Mouse (Mus musculus): ENCODE data around the gene AW011738. TPM values are rescaled to one million over a fixed set of nuclear protein-coding genes. Genes with fewer than 3 reads are reported as not detected.

Gene AW011738
- total RNA-seq (2017) = 2.6 to 12.3 TPM (median 3.3 TPM) in 3 replicates

DNA sequence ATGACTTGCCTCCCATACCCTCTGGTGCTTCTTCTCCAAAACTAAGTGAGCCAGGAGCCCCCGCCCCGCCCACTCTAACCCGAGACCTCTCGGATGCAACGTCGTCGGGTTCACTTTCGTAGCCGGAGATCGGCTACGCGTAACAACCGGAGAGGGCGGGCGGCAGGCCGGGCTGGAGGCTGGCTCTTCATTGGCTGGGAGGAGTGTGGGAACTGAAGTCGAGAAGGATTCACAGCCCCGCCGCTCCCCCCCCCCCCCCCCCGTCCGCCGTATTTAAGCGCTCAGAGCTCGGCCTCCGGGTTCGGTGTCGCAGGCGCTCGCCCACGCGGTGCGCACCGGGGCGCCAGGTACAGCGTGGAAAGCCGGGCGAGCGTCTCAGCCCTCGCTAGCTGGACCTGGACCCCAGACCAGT, at the start of gene AW011738:
Gene AW011738, plus strand, starts transcription at position 304 of the 412 bp plus-strand sequence.
- ATAC-seq (replicated peaks; ENCODE audit: insufficient number of reproducible peaks, low FRiP score, low TSS enrichment, poor library complexity, severe bottlenecking) = peak; percentile 65

DNA sequence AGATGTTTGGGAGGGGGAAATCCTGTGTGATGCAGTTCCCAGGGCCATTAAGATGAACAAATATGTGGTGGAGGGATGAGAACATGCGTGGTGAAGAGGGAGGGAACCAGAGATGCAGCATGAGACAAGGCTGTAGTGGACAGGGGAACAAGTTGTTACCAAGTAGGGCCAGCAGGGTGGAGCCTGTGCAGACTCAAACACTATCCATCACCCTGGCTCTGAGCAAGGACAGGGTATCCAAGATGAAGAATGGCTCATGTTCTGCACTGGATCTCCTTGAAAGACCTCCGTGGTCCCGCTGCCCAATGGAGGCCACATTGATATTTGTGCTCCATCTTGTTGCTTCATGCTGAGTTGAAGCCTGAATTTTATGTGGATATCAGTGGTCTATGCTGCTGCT, 48.3 kb upstream of the AW011738 start:
- ATAC-seq (replicated peaks; ENCODE audit: insufficient number of reproducible peaks, low FRiP score, low TSS enrichment, poor library complexity, severe bottlenecking) = no peak

DNA sequence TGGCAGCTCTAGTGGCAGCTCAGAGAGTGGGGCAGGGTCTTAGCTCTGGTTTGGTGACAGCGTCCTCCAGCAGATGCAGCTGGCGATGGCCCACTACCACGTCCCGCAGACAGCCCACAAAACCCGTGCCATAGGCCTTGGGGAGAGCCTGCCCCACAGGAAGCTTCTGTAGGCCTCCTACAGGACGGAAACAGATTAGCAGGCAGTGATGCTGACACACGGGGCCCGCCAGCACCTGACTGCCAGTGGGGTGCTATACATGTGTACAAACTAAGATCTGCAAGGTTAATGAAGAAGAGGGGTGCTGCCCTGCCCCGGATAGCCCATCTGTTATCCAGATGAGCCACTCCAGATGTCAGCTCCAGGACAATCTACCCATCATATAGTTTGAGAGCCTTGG, 36.6 kb upstream of the AW011738 start:
- no peak for ATAC-seq (replicated peaks; ENCODE audit: insufficient number of reproducible peaks, low FRiP score, low TSS enrichment, poor library complexity, severe bottlenecking)

DNA sequence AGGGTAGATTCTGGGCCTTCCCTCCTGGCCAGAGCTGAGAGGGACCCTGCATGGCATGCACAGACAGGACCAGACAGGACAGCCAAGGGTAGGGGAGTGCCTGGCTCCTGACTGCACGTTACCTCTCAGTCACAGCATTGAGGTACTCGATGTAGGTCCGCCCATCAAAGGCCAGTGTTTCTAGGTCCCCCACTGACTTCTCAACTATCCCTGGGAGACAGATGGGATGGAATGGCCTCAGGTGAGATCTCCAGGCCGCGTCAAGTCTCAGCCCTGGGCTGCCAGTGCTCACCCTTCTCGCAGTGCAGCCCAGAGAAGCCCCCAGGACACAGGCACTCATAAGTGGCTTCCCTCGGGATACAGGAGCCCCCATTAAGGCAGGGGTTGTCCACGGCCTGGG, 34.5 kb upstream of the AW011738 start:
- ATAC-seq (replicated peaks; ENCODE audit: insufficient number of reproducible peaks, low FRiP score, low TSS enrichment, poor library complexity, severe bottlenecking) = no peak

DNA sequence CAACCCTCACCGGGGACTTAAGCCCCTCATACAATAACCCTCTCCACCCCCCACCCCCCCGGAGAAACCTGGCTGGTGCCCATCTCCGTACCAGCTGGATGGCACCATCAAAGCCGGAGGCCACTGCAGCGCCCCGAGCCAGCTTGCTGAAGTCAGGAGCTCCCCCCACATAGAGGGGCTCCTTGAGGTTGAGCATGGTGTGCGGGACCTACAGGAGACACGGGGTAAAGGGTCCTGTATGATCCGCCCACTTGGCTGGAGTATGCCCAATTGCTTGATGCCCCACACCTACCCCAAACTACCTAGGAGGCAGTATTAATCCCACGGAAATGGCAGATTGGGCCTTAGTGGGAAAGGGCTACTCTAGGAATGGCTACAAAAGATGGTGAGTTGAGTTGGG, 34.0 kb upstream of the AW011738 start:
- no peak for ATAC-seq (replicated peaks; ENCODE audit: insufficient number of reproducible peaks, low FRiP score, low TSS enrichment, poor library complexity, severe bottlenecking)

DNA sequence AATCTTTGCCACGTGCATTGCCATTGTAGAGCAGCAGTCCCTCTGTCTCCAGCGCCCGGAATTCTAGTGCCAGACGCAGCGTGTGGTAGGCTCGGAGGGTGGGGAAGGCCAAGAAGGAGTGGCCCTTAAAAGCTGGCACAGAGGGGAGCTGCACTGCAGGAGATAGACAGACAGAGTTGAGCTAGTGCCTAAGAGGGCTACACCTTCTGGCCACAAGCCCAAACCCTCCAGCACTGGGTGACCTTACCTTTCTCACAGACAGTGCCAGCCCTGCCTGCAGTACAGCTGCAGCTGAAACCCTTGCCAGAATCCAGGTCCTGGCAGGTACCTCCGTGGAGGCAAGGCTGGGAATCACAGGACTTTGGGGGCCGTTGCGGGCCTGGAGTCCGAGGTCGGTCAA, 31.3 kb upstream of the AW011738 start:
- ATAC-seq (replicated peaks; ENCODE audit: insufficient number of reproducible peaks, low FRiP score, low TSS enrichment, poor library complexity, severe bottlenecking) = no peak

DNA sequence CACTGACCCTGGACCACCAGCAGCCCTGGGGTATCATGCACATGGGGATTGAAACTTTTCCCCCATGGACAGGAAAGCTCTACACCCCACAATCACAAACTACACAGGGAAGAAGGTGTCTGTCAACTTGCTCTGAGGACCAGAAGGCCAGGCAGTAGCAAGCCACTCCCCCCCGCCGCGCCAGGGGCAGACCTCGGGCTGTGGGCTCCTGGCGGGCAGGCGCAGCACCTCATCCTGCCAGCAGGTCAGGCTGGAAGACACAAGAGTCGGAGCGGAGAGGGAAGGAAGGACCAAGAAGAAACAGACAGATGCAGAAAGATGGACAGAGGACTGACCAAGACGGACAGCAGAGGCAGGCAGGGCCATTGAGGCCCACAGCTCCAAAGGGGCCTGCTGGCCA, 25.5 kb upstream of the AW011738 start:
- ATAC-seq (replicated peaks; ENCODE audit: insufficient number of reproducible peaks, low FRiP score, low TSS enrichment, poor library complexity, severe bottlenecking) = no peak

DNA sequence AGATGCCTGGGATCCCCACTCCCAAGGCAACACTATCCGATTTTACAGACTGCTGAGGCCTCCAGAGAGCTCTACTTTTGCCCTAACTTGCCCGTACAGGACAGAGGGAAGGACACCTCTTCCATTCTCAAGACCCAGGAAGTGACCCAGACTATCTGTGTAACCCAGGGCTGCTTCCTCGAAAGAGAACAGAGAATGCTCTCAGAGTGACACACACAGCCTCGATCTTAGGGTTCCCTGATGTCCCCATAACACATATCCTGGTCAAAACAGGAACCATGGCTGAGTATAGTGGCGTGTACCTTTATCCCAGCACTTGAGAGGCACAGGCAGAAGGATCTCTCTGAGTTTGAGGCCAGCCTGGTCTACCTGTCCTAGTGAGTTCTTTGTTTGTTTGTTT, 19.4 kb upstream of the AW011738 start:
- ATAC-seq (replicated peaks; ENCODE audit: insufficient number of reproducible peaks, low FRiP score, low TSS enrichment, poor library complexity, severe bottlenecking) = no peak

DNA sequence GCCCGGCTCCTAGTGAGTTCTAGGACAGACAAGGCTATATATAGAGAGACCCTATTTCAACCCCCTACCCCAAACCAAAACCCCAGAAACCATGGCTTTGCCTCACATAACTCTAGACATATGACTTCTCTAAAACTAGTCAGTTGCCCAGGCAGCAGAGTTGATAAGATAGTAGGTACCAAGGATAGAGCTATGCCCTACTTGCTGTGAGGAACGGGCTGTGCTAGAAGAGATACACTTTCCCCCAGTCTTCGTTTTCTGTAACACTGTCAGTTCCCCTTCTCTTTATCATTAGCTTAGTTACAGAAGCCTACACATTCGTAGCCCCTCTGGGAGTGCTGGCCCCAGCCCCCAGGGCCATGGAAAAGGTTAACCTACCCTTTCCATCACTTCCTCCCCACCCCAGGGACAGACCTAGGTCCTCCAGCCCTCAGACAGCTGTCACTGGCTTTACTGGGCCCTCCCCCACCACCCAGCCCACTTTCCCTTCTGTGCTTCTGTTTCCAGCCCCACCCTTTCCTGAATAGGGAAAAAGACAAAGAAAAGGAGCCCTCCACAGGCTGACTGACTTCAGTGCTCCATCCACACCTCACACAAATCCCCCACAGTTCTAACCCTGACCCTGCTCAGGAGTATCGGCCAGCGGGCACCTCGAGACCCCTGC, 18.7 kb upstream of the AW011738 start:
- ATAC-seq (replicated peaks; ENCODE audit: insufficient number of reproducible peaks, low FRiP score, low TSS enrichment, poor library complexity, severe bottlenecking) = no peak

DNA sequence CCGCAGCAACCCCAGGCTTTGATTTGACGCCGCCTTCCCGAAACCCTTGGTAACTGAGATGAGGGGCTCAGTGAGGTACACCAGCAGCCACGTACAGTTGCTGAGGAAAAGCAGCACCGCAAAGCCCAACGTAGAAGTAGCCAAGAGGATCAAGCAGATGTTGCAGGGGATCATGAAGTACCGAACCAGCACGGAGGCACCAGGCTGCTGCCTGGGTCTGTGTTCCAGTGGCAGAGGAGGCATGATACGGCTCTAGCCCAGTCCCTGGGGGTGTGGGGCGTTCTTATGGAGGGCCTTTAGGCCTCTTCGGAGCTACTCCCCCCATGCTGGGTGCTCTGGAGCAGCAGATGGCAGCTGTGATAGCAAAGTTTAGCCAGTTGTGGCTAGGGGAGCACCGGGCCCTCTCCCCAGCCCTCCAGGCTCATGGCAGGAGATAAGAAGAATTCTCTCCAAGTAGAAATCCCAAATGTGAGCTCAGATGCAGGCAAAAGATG, 17.6 kb upstream of the AW011738 start:
- no peak for ATAC-seq (replicated peaks; ENCODE audit: insufficient number of reproducible peaks, low FRiP score, low TSS enrichment, poor library complexity, severe bottlenecking)

DNA sequence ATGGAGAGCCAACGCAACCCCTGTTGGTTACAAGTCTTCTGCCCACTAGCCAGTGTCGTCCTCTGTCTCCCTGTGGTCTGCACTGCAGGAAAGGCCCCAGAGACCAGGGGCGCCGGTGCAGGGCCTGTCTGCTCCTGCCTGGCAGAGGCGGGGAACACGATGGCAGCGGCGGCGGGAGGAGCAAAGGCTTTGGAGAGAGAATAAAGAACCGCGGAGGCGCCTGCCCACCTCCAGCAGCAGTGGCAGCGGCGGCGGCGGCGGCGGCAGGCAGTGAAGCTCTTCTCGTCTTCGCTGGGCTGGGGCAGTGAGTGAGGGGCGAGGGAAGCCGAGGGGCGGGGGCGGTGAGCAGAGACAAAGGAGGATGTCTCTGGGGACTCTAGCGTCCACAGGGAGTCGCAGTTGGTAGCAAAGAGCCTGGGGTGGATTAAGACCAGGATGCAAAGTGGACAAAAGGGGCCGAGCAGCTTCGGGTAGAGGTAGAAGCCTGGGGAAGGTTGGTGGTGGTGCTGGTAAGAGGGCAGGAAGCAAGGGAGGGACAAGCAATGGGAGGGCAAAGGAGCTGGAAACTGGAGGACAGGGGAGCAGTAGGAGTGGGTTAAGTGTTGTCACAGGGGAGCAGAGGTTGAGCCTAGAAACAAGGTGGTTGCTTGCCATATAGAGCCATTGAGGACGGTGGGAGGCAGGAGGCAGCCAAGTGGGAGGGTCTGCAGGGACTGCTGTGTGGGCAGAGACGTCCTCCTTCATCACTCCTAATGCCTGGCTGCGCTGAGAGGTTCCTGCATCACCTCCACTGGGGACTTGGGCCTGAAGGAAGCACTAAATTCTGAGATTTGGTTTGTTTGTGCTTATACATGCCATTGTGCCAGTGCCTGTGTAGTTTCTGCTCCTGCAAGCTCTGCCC, 16.9 kb upstream of the AW011738 start:
- no peak for ATAC-seq (replicated peaks; ENCODE audit: insufficient number of reproducible peaks, low FRiP score, low TSS enrichment, poor library complexity, severe bottlenecking)

DNA sequence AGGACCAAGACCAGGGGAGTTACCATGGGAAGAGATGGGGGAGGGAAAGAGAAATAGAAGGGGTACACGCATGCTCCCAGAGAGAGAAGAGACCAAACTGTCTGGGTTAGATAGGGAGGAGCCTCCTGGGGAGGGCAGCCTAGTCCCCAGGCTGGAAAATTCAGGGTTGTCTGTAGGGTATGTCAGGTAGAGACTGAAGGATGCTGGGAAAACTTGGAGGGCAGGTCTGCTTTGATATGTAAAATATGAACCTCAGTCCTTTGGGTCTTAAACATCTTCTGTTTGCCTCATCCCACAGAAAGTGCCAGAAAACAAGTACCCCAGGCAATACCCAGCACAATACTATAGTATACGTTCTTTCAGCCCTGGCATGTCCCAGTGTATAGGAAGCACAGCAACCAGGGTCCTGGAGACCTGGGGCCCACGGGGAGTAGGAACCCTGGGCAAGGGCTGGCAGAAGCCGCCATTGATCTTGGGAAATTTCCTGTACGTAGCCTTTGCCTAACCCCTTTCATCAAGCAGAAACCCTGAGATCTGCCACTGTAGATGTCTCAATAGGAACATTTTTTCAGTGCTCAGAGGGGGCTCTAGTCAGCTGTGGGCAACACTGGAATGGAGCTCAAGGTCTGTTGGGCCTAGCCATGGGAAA, 14.8 kb upstream of the AW011738 start:
- no peak for ATAC-seq (replicated peaks; ENCODE audit: insufficient number of reproducible peaks, low FRiP score, low TSS enrichment, poor library complexity, severe bottlenecking)

DNA sequence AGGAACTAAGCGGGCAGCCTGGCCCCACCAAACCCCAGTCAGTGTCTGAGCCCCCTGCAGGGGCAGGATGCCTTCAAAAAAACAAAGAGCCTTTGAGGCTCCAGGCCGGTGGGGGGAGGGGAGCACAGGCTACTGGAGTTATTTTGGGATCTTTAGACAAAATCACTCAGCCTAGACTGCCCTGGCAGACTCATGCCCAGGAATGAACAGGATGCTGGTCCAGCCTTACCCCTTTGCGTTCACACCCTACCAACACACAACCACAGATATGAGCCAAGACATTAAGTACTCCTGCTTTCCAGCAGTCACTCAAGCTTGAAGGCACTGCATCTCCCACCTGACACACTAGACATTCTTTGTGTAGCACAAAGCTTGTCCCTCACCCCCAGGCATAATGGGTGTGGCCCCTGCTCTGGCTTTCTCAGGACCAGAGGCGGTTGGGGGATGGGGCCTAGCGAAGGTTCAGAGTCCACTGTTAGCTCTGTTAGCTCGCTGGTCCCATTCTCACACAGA, 14.2 kb upstream of the AW011738 start:
- no peak for ATAC-seq (replicated peaks; ENCODE audit: insufficient number of reproducible peaks, low FRiP score, low TSS enrichment, poor library complexity, severe bottlenecking)

DNA sequence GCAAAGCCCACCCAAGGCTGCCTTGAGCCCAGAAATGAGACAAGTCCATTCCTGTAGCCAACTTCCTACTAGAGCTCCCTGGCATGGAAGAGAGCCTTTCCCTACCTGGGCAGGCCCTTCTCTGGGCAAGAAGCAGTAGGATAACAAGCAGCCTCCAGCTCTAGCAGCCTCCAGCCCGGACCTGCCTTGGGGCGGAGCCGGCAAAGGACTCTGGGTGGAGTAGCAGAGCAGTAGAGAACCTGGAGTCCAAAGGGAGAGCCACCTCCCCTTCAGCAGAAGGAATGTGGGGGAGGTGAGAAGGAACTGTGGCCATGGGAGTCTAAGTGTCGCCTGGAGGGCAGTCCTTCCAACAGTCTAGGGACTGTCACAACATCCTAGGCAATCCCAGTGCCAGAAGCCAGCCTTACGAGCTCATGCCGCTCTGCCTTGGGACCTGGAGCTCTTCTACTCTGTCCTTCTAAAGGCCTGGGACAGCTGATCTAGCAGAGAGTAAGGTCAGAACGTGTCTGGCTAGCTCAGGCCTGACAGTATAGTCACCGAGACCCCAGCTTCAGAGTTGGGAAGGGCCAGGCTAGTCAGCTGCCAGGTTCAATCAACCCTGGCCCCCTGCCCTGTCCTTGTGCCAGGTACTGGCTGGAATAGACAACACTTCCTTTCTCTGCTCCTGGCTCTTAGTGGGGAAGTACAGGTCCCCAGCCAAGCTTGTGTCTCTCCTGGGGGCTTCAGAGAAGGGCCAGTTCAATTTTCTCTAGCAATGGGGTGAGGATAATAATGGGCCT, 10.5 kb upstream of the AW011738 start:
- ATAC-seq (replicated peaks; ENCODE audit: insufficient number of reproducible peaks, low FRiP score, low TSS enrichment, poor library complexity, severe bottlenecking) = no peak

DNA sequence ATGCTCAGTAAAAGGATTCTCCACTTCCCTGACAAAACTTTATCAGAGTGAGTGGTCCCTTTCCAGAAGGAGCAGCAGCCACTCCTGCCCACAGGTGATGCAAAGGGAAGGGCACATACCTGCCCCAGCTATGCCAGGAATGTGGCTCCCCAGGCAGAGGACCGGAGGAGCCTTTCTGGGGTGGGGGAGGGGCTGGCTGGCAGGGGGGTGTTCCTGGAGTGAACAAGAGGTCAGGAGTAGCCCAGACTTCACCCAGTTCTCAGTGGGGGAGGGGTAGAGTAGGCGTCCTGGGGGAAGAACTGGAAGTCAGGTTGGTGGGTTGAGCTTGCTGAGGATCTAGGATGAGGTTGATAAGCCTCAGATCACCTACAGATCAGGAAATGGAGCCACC, 9.9 kb upstream of the AW011738 start:
- ATAC-seq (replicated peaks; ENCODE audit: insufficient number of reproducible peaks, low FRiP score, low TSS enrichment, poor library complexity, severe bottlenecking) = no peak

DNA sequence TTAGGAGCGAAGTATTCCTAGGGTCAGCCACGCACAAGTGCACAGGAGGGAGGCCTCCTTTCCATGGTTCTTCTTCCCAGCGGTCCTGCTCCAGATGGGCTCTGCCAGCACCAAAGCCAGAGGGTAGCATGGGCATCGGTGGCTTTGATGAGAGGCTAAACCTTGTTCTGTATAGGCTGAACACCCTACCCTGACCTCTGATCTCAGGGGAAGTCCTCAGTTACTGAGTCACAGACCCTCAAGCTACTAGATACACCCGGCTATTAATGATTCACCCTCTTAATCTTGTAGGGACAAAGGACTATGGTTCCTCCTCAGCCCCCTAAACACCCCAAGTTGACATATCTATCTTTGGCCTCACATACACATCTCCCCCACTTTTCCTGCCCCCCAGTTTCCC, 9.2 kb upstream of the AW011738 start:
- ATAC-seq (replicated peaks; ENCODE audit: insufficient number of reproducible peaks, low FRiP score, low TSS enrichment, poor library complexity, severe bottlenecking) = no peak

DNA sequence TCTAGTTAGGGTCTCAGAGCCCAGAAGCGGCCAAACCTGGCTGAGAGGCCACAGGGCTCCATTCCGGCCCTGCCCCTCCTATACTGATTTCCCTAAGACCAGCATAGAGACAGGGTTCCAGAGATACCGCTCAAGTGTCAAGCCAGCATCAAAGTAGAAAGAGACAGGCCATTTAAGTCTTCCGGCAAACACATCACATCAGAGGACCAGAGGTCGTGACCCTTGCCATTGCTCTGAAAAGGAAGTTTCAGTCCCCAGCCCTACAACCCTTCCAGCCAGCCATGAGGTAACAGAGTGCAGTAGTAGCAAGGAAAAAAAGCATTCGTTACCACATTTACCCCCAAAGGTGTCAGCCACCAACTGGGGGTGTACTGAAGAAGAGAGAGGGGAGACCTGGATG, 8.8 kb upstream of the AW011738 start:
- no peak for ATAC-seq (replicated peaks; ENCODE audit: insufficient number of reproducible peaks, low FRiP score, low TSS enrichment, poor library complexity, severe bottlenecking)

DNA sequence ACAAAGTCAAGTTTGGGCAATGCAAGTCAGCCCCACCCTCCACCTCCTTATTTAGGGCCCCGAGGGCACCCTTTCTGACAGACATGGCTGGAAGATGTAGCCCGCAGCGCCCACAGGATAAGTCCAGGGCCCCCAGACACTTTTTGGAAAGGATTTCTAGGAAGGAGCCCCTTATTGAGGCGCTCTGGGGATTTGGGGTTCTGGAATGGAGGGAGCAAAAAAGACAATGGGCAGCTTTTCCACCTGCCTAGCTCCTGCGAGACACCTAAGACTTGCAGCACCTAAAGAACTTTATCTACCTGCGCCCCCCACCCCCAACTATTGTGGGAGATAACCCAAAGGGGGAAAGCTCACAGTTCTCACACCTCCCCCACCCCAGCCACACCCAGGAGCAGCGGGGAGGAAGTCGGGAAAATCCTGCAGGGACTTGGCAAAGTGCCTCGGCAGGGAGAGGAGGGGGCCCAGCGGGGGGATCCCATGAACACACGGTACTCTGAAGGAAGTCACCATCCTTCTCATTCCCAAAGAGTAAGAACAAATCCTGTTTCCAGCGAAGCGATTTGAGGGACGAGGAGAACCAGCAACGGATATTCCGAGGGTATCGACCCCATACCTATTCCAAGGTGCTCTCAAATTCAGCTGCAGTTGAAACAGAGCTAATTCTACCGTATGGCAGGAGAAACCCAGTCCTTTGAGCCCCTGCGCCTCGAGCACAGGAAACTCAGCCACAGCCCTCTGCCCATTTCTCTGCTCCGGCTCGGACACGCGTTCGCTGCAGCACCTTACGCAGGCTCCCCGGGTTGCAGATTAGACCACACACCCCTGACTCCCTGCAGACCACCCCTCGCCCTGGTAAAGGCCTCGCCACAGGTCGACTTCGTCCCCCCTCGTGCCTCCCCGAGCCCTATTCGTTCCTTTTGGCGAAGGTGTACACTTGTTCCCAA, 6.9 kb upstream of the AW011738 start:
- ATAC-seq (replicated peaks; ENCODE audit: insufficient number of reproducible peaks, low FRiP score, low TSS enrichment, poor library complexity, severe bottlenecking) = no peak
